Mouse (Mus musculus): Measurements from ENCODE around the gene Arfgap1. TPM values are rescaled to one million over a fixed set of nuclear protein-coding genes. Genes with fewer than 3 reads are reported as not detected.

Arfgap1 gene
- total and polyA plus RNA-seq, 3 experiments = 50.5 to 57.1 TPM; not detected in 1

GRCm38 (mm10) chr2:180996905-180997304, 29.9 kb downstream of the Arfgap1 start:
- no peak overlapping the region for H3K27ac ChIP-seq (ENCODE audit: control insufficient read depth, low read depth, low read length)
- DNase-seq (ENCODE audit: low read depth, low spot score) = no peak
- H3K9ac ChIP-seq (ENCODE audit: control insufficient read depth, low read depth, low read length, poor library complexity, severe bottlenecking) = no peak overlapping the region
- TF ChIP-seq MAFK (IDR thresholded peaks at IDR 0.05; ENCODE audit: borderline replicate concordance, low read depth, low read length) (no peak), JUND (IDR thresholded peaks at IDR 0.05; ENCODE audit: low read depth, low read length) (no peak)
- H3K36me3 ChIP-seq (ENCODE audit: control insufficient read depth in 1 of 2, insufficient read depth in 2 of 2, low read length in 2 of 2) = no peaks in the 10 kb centered on the region
- H3K4me1 ChIP-seq (ENCODE audit: control insufficient read depth in 1 of 2, insufficient read depth in 2 of 2, low read length in 2 of 2) = no peaks in the 10 kb centered on the region
- H3K27me3 ChIP-seq (ENCODE audit: control insufficient read depth in 1 of 2, insufficient read depth in 2 of 2, low read length in 2 of 2) = no peaks in the 10 kb centered on the region
- H3K9me3 ChIP-seq (replicated peaks; ENCODE audit: insufficient read depth, low read length) = no peaks in the 10 kb centered on the region
- no peak overlapping the region for H3K4me3 ChIP-seq (ENCODE audit: control insufficient read depth in 1 of 2, insufficient read depth in 1 of 2, low read depth in 2 of 2, low read length in 2 of 2)
- H3K79me2 ChIP-seq (ENCODE audit: control insufficient read depth, insufficient read depth, low read length, poor library complexity) = no peaks in the 10 kb centered on the region

GRCm38 (mm10) chr2:181007054-181007453, 40.0 kb downstream of the Arfgap1 start:
- Histone ChIP-seq H3K36me3 (ENCODE audit: control insufficient read depth in 1 of 2, insufficient read depth in 2 of 2, low read length in 2 of 2) (no peaks in the 10 kb centered on the region), H3K9me3 (replicated peaks; ENCODE audit: insufficient read depth, low read length) (no peaks in the 10 kb centered on the region), H3K9ac (ENCODE audit: control insufficient read depth, low read depth, low read length, poor library complexity, severe bottlenecking) (no peak overlapping the region), H3K79me2 (ENCODE audit: control insufficient read depth, insufficient read depth, low read length, poor library complexity) (no peaks in the 10 kb centered on the region), H3K27me3 (ENCODE audit: control insufficient read depth in 1 of 2, insufficient read depth in 2 of 2, low read length in 2 of 2) (peaks cover 0 to 8% of the 10 kb centered on the region in 2 experiments; a peak in 3 of 4 replicates), H3K4me1 (ENCODE audit: control insufficient read depth in 1 of 2, insufficient read depth in 2 of 2, low read length in 2 of 2) (no peaks in the 10 kb centered on the region), H3K4me3 (ENCODE audit: control insufficient read depth in 1 of 2, insufficient read depth in 1 of 2, low read depth in 2 of 2, low read length in 2 of 2) (no peak overlapping the region), H3K27ac (ENCODE audit: control insufficient read depth, low read depth, low read length) (no peak overlapping the region)
- no peak for TF ChIP-seq JUND (IDR thresholded peaks at IDR 0.05; ENCODE audit: low read depth, low read length)
- TF ChIP-seq POLR2AphosphoS2 (IDR thresholded peaks at IDR 0.05; ENCODE audit: low read length) = no peak
- no peak for TF ChIP-seq ELF1 (IDR thresholded peaks at IDR 0.05; ENCODE audit: low read depth, low read length)
- no peak for TF ChIP-seq USF2 (IDR thresholded peaks at IDR 0.05; ENCODE audit: borderline replicate concordance in 1 of 2, insufficient read depth in 1 of 2, low read depth in 1 of 2, low read length in 2 of 2)
- TF ChIP-seq GATA1 (IDR thresholded peaks at IDR 0.05; ENCODE audit: low read depth, low read length) = no peak
- no peak for TF ChIP-seq CTCF (IDR thresholded peaks at IDR 0.05 in 2 of 3, conservative IDR thresholded peaks at IDR 0.05 in 1 of 3; ENCODE audit: control insufficient read depth in 1 of 3, insufficient read depth in 1 of 3, low read depth in 2 of 3, low read length in 3 of 3, poor library complexity in 1 of 3, severe bottlenecking in 1 of 3)
- TF ChIP-seq KAT2A (conservative IDR thresholded peaks at IDR 0.05; ENCODE audit: low read depth, low read length) = no peak
- TF ChIP-seq CHD2 (IDR thresholded peaks at IDR 0.05; ENCODE audit: low read length) = no peak
- no peak for TF ChIP-seq MAZ (IDR thresholded peaks at IDR 0.05; ENCODE audit: low read depth, low read length)
- no peak for TF ChIP-seq MAFK (IDR thresholded peaks at IDR 0.05; ENCODE audit: borderline replicate concordance, low read depth, low read length)
- no peak for TF ChIP-seq HCFC1 (IDR thresholded peaks at IDR 0.05; ENCODE audit: low read depth, low read length)
- TF ChIP-seq ZMIZ1 (IDR thresholded peaks at IDR 0.05; ENCODE audit: low read depth, low read length) = no peak
- no peak for TF ChIP-seq GABPA (IDR thresholded peaks at IDR 0.05; ENCODE audit: low read depth, low read length)
- no peak for TF ChIP-seq MAX (IDR thresholded peaks at IDR 0.05; ENCODE audit: low read length)
- no peak for TF ChIP-seq NELFE (IDR thresholded peaks at IDR 0.05; ENCODE audit: low read depth, low read length)
- TF ChIP-seq ZKSCAN1 (IDR thresholded peaks at IDR 0.05; ENCODE audit: low read depth, low read length) = no peak
- no peak for TF ChIP-seq EP300 (IDR thresholded peaks at IDR 0.05; ENCODE audit: low read depth in 1 of 2, low read length in 2 of 2)
- no peak for TF ChIP-seq MYB (IDR thresholded peaks at IDR 0.05; ENCODE audit: low read depth, low read length)
- no peak for DNase-seq (ENCODE audit: low read depth, low spot score)
